In the genomic region with DNA sequence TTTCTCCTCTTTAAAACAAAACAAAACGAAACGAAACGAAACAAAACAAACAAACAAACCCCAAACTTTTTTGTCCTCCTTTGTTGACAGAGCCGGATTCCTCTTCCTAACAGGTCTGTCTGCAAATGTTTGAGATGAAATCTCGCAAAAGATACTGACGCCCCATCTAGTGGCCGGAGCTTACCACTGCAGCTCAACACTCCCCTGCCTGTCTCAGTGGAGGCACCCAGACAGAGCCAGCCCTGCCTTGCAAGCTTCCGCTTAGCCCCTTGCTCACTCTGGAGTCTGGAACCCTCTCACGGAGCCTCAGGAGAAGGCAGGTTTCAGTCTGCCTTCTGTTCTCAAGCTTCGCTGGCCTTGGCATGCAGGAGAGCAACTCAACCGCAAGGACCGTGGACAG, we compare ENCODE assay signal across 8 mouse cellular contexts. TPM values are rescaled to one million over a fixed set of nuclear protein-coding genes. Genes with fewer than 3 reads are reported as not detected.
A peak's percentile ranks its signal among the peaks of the same experiment; 100 is the strongest.
DNase-seq lines count a peak whose midpoint lies in the region; ATAC-seq and TF ChIP-seq lines count a peak whose summit lies in the region.

No protein-coding gene starts in this region.

- peak; percentile 92 for TF ChIP-seq CTCF in kidney, adult 2 months (conservative IDR thresholded peaks at IDR 0.05; ENCODE audit: insufficient read depth, insufficient read length, low read depth, low read length)

- peaks cover 30% of the 10 kb centered on the region for H3K36me3 ChIP-seq in embryonic facial prominence, embryonic 10.5 days (replicated peaks)
- no peaks in the 10 kb centered on the region; the same call in 1 of the 2 replicates for H3K36me3 ChIP-seq in kidney, adult 2 months (ENCODE audit: control insufficient read depth, insufficient read depth, low read length)
- peaks cover 23% of the 10 kb centered on the region for H3K36me3 ChIP-seq in limb, embryonic 12.5 days
- peaks cover 30% of the 10 kb centered on the region for H3K36me3 ChIP-seq in midbrain, embryonic 14.5 days (ENCODE audit: control insufficient read depth, insufficient read depth, low read length)

- H3K4me3 ChIP-seq in embryonic facial prominence, embryonic 10.5 days, result no peak overlapping the region
- no peak overlapping the region for H3K4me3 ChIP-seq in kidney, adult 2 months (ENCODE audit: insufficient read depth, low read depth, low read length)
- no peak overlapping the region for H3K4me3 ChIP-seq in limb, embryonic 12.5 days (replicated peaks)
- no peak overlapping the region for H3K4me3 ChIP-seq in midbrain, embryonic 14.5 days (replicated peaks; ENCODE audit: low read depth, low read length)

- DNase-seq in 416B (ENCODE audit: low read depth), result peak; percentile 78
- DNase-seq in adrenal gland, postnatal 14 days, result peak; percentile 84
- DNase-seq in embryonic facial prominence, embryonic 10.5 days (ENCODE audit: low spot score), result peak; percentile 86
- DNase-seq in heart, adult 18-20 months, result peak; percentile 76 to 91
- DNase-seq in kidney, adult 2 months, result peak; percentile 81
- peak; percentile 94 for DNase-seq in midbrain, embryonic 14.5 days
- DNase-seq in spleen, postnatal 10 days (ENCODE audit: low spot score in 2 of 2), result peak; percentile 57 to 80

- H3K4me2 ChIP-seq in limb, embryonic 12.5 days, result 0 out of 2 replicates have a peak overlapping the region, but pooled peaks have one; percentile 28
- H3K4me2 ChIP-seq in midbrain, embryonic 14.5 days (ENCODE audit: low read length), result no peak overlapping the region

- H3K4me1 ChIP-seq in embryonic facial prominence, embryonic 10.5 days, result peaks cover 29% of the 10 kb centered on the region
- no peaks in the 10 kb centered on the region for H3K4me1 ChIP-seq in kidney, adult 2 months (ENCODE audit: control insufficient read depth, insufficient read depth, low read length)
- H3K4me1 ChIP-seq in limb, embryonic 12.5 days (replicated peaks), result peaks cover 23% of the 10 kb centered on the region
- H3K4me1 ChIP-seq in midbrain, embryonic 14.5 days (ENCODE audit: control insufficient read depth, insufficient read depth, low read length), result no peaks in the 10 kb centered on the region

- no peak for TF ChIP-seq POLR2A in kidney, adult 2 months (IDR thresholded peaks at IDR 0.05; ENCODE audit: low read depth, low read length)

- H3K9me3 ChIP-seq in embryonic facial prominence, embryonic 10.5 days, result no peaks in the 10 kb centered on the region
- peaks cover 4% of the 10 kb centered on the region; the same call in 1 of the 2 replicates for H3K9me3 ChIP-seq in limb, embryonic 12.5 days
- no peaks in the 10 kb centered on the region for H3K9me3 ChIP-seq in midbrain, embryonic 14.5 days (ENCODE audit: control insufficient read depth, low read length)

- H3K9ac ChIP-seq in limb, embryonic 12.5 days (replicated peaks), result no peak overlapping the region
- H3K9ac ChIP-seq in midbrain, embryonic 14.5 days (replicated peaks; ENCODE audit: low read length), result no peak overlapping the region

- H3K27ac ChIP-seq in embryonic facial prominence, embryonic 10.5 days (replicated peaks), result no peak overlapping the region
- no peak overlapping the region for H3K27ac ChIP-seq in kidney, adult 2 months (ENCODE audit: insufficient read depth, low read depth, low read length)
- H3K27ac ChIP-seq in limb, embryonic 12.5 days, result no peak overlapping the region
- H3K27ac ChIP-seq in midbrain, embryonic 14.5 days (replicated peaks; ENCODE audit: low read depth, low read length), result no peak overlapping the region

- no peak for ATAC-seq in limb, embryonic 12.5 days (ENCODE audit: insufficient number of reproducible peaks, insufficient read depth, low FRiP score, low TSS enrichment, low read depth)
- no peak for ATAC-seq in midbrain, embryonic 14.5 days (ENCODE audit: low FRiP score, low TSS enrichment)

- H3K27me3 ChIP-seq in embryonic facial prominence, embryonic 10.5 days (replicated peaks; ENCODE audit: low read depth, poor library complexity, severe bottlenecking), result peaks cover 69% of the 10 kb centered on the region
- H3K27me3 ChIP-seq in kidney, adult 2 months (replicated peaks; ENCODE audit: control insufficient read depth, insufficient read depth, low read length), result no peaks in the 10 kb centered on the region; the same call in 1 of the 2 replicates
- H3K27me3 ChIP-seq in limb, embryonic 12.5 days, result peaks cover 43% of the 10 kb centered on the region
- peaks cover 71% of the 10 kb centered on the region for H3K27me3 ChIP-seq in midbrain, embryonic 14.5 days (ENCODE audit: control insufficient read depth, insufficient read depth, low read length)

- 6% methylated on average over 12 of the region's 12 CpGs for WGBS in embryonic facial prominence, embryonic 10.5 days
- 5% methylated on average over 12 of the region's 12 CpGs for WGBS in kidney, adult 2 months
- WGBS in limb, embryonic 12.5 days, result 7% methylated on average over 12 of the region's 12 CpGs
- 7% methylated on average over 12 of the region's 12 CpGs for WGBS in midbrain, embryonic 14.5 days

RNA-seq across cellular contexts. Expression of gene Tfap2e, which starts 5.4 kb away (rescaled TPM):
- total RNA-seq in adrenal gland, postnatal 14 days (2021), result not detected in 2 replicates
- 0.16 TPM in 1 of 2 replicates, not detected in the other for polyA plus RNA-seq in embryonic facial prominence, embryonic 10.5 days (2016; fragmentation: Nextera tagmentation; extraction: Ambion mirVana)
- not detected for total RNA-seq in heart, adult 18-20 months (2021)
- not detected in 2 replicates for polyA plus RNA-seq in kidney, adult 2 months (2012; rRNA removed)
- polyA plus RNA-seq in limb, embryonic 12.5 days (2016; fragmentation: Nextera tagmentation; extraction: Ambion mirVana), result not detected in 2 replicates
- 0.97 and 2.0 TPM in 2 replicates for polyA plus RNA-seq in midbrain, embryonic 14.5 days (2014; fragmentation: Nextera tagmentation; extraction: Ambion mirVana)

RNA-seq across cellular contexts. Expression of gene Ncdn, which starts 11.8 kb away (rescaled TPM):
- total RNA-seq in adrenal gland, postnatal 14 days (2021), result 23.8 and 30.8 TPM in 2 replicates
- 37.5 and 40.9 TPM in 2 replicates for polyA plus RNA-seq in embryonic facial prominence, embryonic 10.5 days (2016; fragmentation: Nextera tagmentation; extraction: Ambion mirVana)
- 10 to 100 TPM; 15.8 to 17.1 TPM for total RNA-seq in heart, adult 18-20 months (2021)
- polyA plus RNA-seq in kidney, adult 2 months (2012; rRNA removed), result 26.0 and 27.7 TPM in 2 replicates
- polyA plus RNA-seq in limb, embryonic 12.5 days (2016; fragmentation: Nextera tagmentation; extraction: Ambion mirVana), result 33.5 and 35.8 TPM in 2 replicates
- 88.9 and 91.8 TPM in 2 replicates for polyA plus RNA-seq in midbrain, embryonic 14.5 days (2014; fragmentation: Nextera tagmentation; extraction: Ambion mirVana)

RNA-seq across cellular contexts. Expression of gene AU040320, which starts 11.9 kb away (rescaled TPM):
- 28.9 and 32.4 TPM in 2 replicates for total RNA-seq in adrenal gland, postnatal 14 days (2021)
- polyA plus RNA-seq in embryonic facial prominence, embryonic 10.5 days (2016; fragmentation: Nextera tagmentation; extraction: Ambion mirVana), result 19.3 and 21.4 TPM in 2 replicates
- 10 to 100 TPM; 30.9 to 32.1 TPM for total RNA-seq in heart, adult 18-20 months (2021)
- 55.4 and 56.6 TPM in 2 replicates for polyA plus RNA-seq in kidney, adult 2 months (2012; rRNA removed)
- 15.7 and 17.4 TPM in 2 replicates for polyA plus RNA-seq in limb, embryonic 12.5 days (2016; fragmentation: Nextera tagmentation; extraction: Ambion mirVana)
- 35.8 and 38.9 TPM in 2 replicates for polyA plus RNA-seq in midbrain, embryonic 14.5 days (2014; fragmentation: Nextera tagmentation; extraction: Ambion mirVana)
